ENCODE assay signal across 15 mouse cellular contexts in the genomic region with DNA sequence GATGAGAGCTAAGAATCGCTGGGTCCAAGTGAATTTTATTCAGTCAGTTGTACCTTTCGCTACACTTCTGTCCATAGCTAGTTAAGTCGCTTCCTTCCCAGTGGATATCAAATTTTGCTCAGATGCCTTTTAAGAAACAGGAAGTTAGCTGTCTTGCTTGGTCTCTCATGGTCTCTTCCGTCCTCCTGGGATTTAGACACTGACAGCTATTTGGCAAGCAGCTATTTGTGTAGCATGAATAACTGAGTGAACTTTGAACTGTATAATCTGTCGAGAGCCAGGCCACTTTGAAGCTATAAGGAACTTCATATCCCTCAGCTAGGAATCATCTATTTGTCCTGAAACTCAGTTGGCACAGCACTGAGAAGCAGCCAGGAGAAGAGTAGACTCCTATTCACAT.
A peak's percentile ranks its signal among the peaks of the same experiment; 100 is the strongest.
DNase-seq lines count a peak whose midpoint lies in the region; ATAC-seq and TF ChIP-seq lines count a peak whose summit lies in the region.
"Had no signal": no experiment of that assay in that cellular context is flagged by ENCODE, and none has a peak within 500 bp of the region (broad histone marks: within the 10 kb centered on the region; RNA-seq: fewer than 3 reads in every experiment).

No protein-coding gene starts in this region.

- no peak overlapping the region for H3K9ac ChIP-seq in heart, adult 2 months (ENCODE audit: low read depth, low read length)
- H3K9ac ChIP-seq in liver, embryonic 16.5 days (ENCODE audit: low read depth, low read length), result no peak overlapping the region
- no peak overlapping the region for H3K9ac ChIP-seq in liver, embryonic 11.5 days (ENCODE audit: low read depth, low read length)
- H3K9ac ChIP-seq: embryonic facial prominence, embryonic 13.5 days had no signal

- no peak for TF ChIP-seq CTCF in heart, adult 2 months (IDR thresholded peaks at IDR 0.05)
- TF ChIP-seq CTCF in layer of hippocampus, adult 2 months (conservative IDR thresholded peaks at IDR 0.05), result no peak

- no peaks in the 10 kb centered on the region for H3K27me3 ChIP-seq in heart, adult 2 months (ENCODE audit: control insufficient read depth, insufficient read depth, low read length)
- H3K27me3 ChIP-seq in liver, embryonic 16.5 days (ENCODE audit: control insufficient read depth, insufficient read depth, low read depth, low read length), result no peaks in the 10 kb centered on the region
- H3K27me3 ChIP-seq in liver, embryonic 11.5 days (replicated peaks; ENCODE audit: control insufficient read depth, insufficient read depth, low read length), result no peaks in the 10 kb centered on the region
- H3K27me3 ChIP-seq: embryonic facial prominence, embryonic 13.5 days; Patski had no signal

- H3K79me2 ChIP-seq in heart, adult 2 months (replicated peaks; ENCODE audit: control insufficient read depth, insufficient read depth, low read length), result no peaks in the 10 kb centered on the region

- WGBS in heart, adult 2 months, result 39% methylated on average over 5 of the region's 5 CpGs
- WGBS in liver, embryonic 16.5 days (ENCODE audit: insufficient replicate concordance), result 50% methylated on average over 5 of the region's 5 CpGs
- 55% methylated on average over 5 of the region's 5 CpGs for WGBS in liver, embryonic 11.5 days

- no peak for TF ChIP-seq EP300 in heart, adult 2 months (IDR thresholded peaks at IDR 0.05; ENCODE audit: insufficient read depth, low read depth, low read length)

- H3K27ac ChIP-seq in heart, adult 2 months, result peak overlapping the region; percentile 27; the same call in 1 of the 2 replicates
- no peak overlapping the region; the same call in 1 of the 2 replicates for H3K27ac ChIP-seq in liver, embryonic 16.5 days (ENCODE audit: low read length)
- no peak overlapping the region for H3K27ac ChIP-seq in liver, embryonic 11.5 days (ENCODE audit: low read depth, low read length)
- H3K27ac ChIP-seq in brown adipose tissue, adult 24 weeks (replicated peaks; ENCODE audit: low read depth, low read length), result peak overlapping the region; percentile 35
- H3K27ac ChIP-seq in layer of hippocampus, adult 2 months, result no peak overlapping the region
- H3K27ac ChIP-seq: embryonic facial prominence, embryonic 13.5 days had no signal

- H3K9me3 ChIP-seq in liver, embryonic 16.5 days (replicated peaks; ENCODE audit: control insufficient read depth, low read length), result no peaks in the 10 kb centered on the region
- H3K9me3 ChIP-seq in liver, embryonic 11.5 days (ENCODE audit: control insufficient read depth, low read length), result no peaks in the 10 kb centered on the region
- H3K9me3 ChIP-seq: embryonic facial prominence, embryonic 13.5 days had no signal

- H3K4me3 ChIP-seq in heart, adult 2 months, result no peak overlapping the region
- H3K4me3 ChIP-seq in liver, embryonic 16.5 days (ENCODE audit: low read depth, low read length), result no peak overlapping the region
- no peak overlapping the region for H3K4me3 ChIP-seq in liver, embryonic 11.5 days (ENCODE audit: low read depth, low read length)
- no peak overlapping the region for H3K4me3 ChIP-seq in brown adipose tissue, adult 24 weeks (ENCODE audit: insufficient read depth, low read depth, low read length)
- H3K4me3 ChIP-seq in layer of hippocampus, adult 2 months, result no peak overlapping the region
- H3K4me3 ChIP-seq: embryonic facial prominence, embryonic 13.5 days had no signal

- no peak for TF ChIP-seq POLR2A in heart, adult 2 months (IDR thresholded peaks at IDR 0.05; ENCODE audit: insufficient read depth, low read depth, low read length)

- 0 out of 2 replicates have a peak, but pooled peaks have one; percentile 21 for ATAC-seq in liver, embryonic 16.5 days (ENCODE audit: low read depth)
- ATAC-seq in liver, embryonic 11.5 days (replicated peaks; ENCODE audit: low FRiP score), result no peak
- ATAC-seq: forebrain, embryonic 14.5 days; Patski had no signal

- DNase-seq in heart, adult 2 months, result no peak
- no peak for DNase-seq in heart, adult 8-10 months (ENCODE audit: low spot score)
- DNase-seq in liver, embryonic 11.5 days (ENCODE audit: low spot score), result no peak
- peak; percentile 55 for DNase-seq in 3T3-L1 (ENCODE audit: low read depth, low spot score)
- DNase-seq in thymus, postnatal 14 days, result no peak
- DNase-seq in layer of hippocampus, adult 2 months (ENCODE audit: low spot score in 2 of 2), result no peak
- DNase-seq: cerebellum, postnatal 36 days; left cerebral cortex, postnatal 4 days; lung, postnatal 10 days; right cerebral cortex, postnatal 14 days had no signal

- peaks cover 2% of the 10 kb centered on the region for H3K36me3 ChIP-seq in heart, adult 2 months (ENCODE audit: control insufficient read depth, insufficient read depth, low read length)
- H3K36me3 ChIP-seq in liver, embryonic 16.5 days (ENCODE audit: control insufficient read depth, insufficient read depth), result no peaks in the 10 kb centered on the region
- no peaks in the 10 kb centered on the region; the same call in 1 of the 2 replicates for H3K36me3 ChIP-seq in liver, embryonic 11.5 days (ENCODE audit: control insufficient read depth, insufficient read depth, low read length)
- H3K36me3 ChIP-seq: embryonic facial prominence, embryonic 13.5 days had no signal

- intact Hi-C loops in heart, adult 2 months (cut with DNase I), result loop anchor here (5.0 kb wide), 1 partner anchor 114 kb away; no protein-coding TSS in a partner anchor

- H3K4me2 ChIP-seq in liver, embryonic 16.5 days (ENCODE audit: low read depth, low read length), result no peak overlapping the region
- no peak overlapping the region for H3K4me2 ChIP-seq in liver, embryonic 11.5 days
- H3K4me2 ChIP-seq: embryonic facial prominence, embryonic 13.5 days had no signal

- H3K4me1 ChIP-seq in heart, adult 2 months (ENCODE audit: control insufficient read depth, insufficient read depth, low read length), result peaks cover 13% of the 10 kb centered on the region
- no peaks in the 10 kb centered on the region for H3K4me1 ChIP-seq in liver, embryonic 16.5 days (ENCODE audit: control insufficient read depth, low read depth, low read length)
- H3K4me1 ChIP-seq in liver, embryonic 11.5 days (replicated peaks; ENCODE audit: control insufficient read depth, insufficient read depth, low read length), result peaks cover 14% of the 10 kb centered on the region; the same call in 1 of the 2 replicates
- H3K4me1 ChIP-seq in brown adipose tissue, adult 24 weeks (ENCODE audit: control insufficient read depth, insufficient read depth, insufficient read length, low read length), result peaks cover 26% of the 10 kb centered on the region

Comparison
In these comparisons a context has a peak if more than half of its experiments do, and no peak if none do; other contexts are left out.
1. H3K27ac ChIP-seq: peak in heart, adult 2 months (single experiment) and brown adipose tissue, adult 24 weeks (single experiment); none in liver, embryonic 16.5 days (single experiment), liver, embryonic 11.5 days (single experiment) and layer of hippocampus, adult 2 months (single experiment).